Mouse (Mus musculus) frontal cortex, postnatal 14 days (tissue): ENCODE data around the gene Olfr658.

Experiments used
- DNase-seq, 2 experiments: peaks; one replicate each; pipeline ENCODE4 v3.0.0; 2022; ENCODE audit warnings: low spot score in 2 of 2

The Olfr658 gene

DNA sequence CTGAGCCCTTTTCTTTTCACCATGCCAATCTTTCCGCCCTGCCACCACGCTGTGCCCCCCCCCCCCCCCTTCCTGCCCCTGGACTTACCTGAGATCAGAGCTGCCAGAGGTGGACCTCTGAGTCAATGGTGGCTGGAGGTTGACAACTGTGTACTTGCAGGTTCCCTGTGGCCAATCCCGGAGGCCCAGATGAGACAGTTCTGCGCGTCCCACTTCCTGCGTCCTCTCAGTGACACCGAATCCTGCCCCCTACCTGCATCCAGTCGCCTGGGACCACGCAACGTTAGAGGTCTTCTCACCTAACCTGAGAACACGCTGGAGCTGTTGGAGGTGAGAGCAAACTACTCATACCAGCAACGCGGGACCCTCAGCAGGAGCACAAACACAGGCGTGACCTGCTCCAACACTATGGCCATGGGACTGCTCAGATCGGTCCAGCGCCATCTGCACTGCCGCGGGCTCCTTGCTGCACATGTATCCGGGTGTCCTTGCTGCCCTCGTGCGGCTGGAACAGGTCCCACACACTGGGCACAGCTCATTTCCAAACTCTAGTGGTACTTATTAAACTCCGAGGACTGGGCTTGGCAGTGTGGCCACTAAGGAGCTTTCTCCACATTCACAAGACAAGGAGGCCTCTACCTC is at the start of gene Olfr658:
Gene Olfr658, minus strand, starts transcription at position 465 of the 642 bp plus-strand sequence.
- DNase-seq: peak; percentile 5 to 6

DNA sequence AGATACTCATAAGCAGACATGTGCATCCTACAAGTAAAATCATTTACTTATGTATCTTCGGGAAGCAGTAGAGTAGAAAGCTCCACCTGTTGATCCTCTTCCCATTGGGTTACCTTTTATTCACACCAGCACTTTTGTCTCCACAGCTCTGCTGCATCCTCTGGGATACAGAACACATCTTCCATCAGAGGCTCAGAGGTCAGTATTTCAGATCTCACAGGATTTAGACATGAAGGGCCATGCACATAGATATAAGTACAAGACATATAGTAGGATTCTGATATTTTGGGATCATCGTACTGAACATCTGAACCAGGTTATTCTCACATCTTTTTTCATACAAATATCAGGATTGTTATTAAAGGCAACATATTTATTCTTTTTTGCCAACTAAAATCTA is 39.1 kb upstream of the Olfr658 start, which contains the start of gene Olfr661:
Gene Olfr661, plus strand, starts transcription at position 301 of the 400 bp plus-strand sequence.
- DNase-seq: no peak

DNA sequence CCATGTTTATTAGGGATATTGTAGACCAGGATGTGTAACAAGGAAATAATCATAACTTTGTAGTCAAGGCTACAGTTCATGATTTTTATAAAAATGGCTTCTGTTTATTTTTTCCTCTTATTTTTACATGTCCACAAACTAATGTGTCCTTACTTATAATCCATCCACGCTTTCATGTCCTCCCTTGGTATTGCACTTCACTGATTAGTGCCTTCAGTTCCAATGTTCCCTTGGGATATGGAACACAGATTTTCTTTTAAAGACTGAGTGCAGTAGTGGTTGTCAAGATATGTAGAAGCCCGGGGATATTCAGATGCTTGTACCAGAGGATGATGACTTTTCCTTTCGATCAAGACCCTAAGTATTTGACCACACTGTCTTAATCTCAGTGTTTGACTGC is 19.3 kb upstream of the Olfr658 start, which contains the start of gene Olfr659:
Gene Olfr659, plus strand, starts transcription at position 301 of the 400 bp plus-strand sequence.
- no peak for DNase-seq

DNA sequence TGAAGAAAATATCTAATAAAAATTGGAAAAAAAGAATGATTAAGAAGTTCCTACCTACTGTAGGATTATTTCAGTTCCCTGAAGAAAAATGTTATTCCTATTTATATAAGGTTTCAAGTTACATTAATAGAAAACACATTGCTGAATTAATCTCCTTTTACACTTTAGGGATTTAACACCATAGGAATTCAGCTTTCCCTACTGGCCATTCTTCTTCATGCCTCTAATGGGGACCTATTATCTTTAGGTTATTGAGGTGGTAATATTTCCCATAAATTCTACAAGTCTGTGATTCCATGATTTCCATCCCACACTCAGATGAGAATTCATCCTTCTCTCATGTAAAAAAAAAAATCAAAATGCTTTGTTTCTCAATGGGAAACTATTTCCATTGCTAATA is 22.6 kb downstream of the Olfr658 start, which contains the start of gene Olfr657:
Gene Olfr657, plus strand, starts transcription at position 301 of the 400 bp plus-strand sequence.
- DNase-seq: no peak

DNA sequence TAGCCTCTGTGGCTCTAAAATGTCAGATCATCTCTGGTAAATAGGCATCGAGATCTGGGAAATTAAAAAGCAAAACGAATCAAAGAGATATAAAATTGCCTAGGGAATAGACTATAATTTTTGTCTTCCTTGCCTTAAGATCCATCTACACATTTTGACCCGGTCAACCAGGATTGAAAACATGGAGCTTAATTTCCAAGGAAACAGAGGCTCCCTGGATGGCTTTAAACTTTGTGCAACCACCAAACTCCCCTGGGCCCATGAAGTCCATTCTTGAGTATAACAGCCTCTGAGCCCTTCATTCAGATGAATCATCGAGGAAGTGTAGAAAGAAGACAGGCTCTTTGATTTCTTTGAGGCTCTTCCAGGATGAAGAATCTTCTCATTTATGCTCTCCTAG is 33.5 kb downstream of the Olfr658 start, which contains the start of gene Olfr656:
Gene Olfr656, plus strand, starts transcription at position 301 of the 400 bp plus-strand sequence.
- no peak for DNase-seq

DNA sequence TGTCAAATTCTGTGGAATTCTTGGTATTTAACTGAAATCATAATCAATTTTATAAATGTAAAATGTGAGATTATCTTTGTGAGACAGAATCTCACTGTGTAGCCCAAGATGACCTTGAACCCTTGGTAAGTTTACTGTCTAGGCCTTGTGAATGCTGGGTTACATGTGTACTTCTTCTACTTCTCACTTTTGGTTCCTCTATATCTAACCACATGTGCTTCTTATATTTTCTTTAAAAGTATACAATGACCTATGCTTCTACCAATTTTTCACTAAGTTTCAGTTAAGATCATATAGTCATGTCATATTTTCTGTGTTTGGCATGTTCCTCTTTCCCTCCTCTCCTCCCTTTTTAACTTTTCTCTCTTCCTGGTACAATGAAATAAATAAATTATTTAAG is 42.4 kb downstream of the Olfr658 start:
- no peak for DNase-seq

DNA sequence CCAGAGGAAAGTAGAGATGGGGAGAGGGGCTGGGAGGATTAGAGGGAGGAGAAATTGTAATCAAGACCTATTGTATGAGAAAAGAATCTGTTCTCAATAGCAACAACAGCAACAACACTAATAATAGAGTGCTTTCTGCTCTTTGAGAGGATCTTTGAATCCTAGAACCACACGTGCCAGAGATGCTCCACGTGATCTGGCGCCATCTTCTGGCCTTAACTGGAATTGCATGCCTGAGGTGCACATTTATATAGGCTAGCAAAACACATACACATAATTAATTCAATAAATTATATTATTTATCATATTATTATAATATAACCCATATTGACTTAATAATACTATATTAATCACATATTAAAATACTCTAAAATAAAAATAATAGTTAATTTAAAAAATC is 43.9 kb downstream of the Olfr658 start:
- DNase-seq: no peak

DNA sequence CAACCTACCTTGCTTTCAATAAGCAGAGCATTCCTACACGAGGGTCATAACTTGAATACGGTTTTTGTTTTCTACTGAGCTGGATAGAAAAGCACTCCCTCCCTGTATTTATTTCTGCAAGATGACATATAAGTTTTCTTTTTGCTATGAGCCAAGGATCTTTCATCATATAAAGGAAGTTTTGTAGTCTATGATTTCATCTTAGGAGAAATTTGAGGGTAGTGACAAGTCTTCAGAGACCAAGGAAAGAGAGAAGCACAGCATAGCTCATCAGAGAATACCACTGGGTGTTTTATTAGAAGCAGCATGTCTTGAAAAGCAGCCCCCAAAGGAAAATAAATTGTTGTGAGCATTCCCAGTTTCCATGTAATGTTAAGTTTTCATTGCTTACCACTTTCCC is 45.4 kb downstream of the Olfr658 start, which contains the start of gene Olfr655:
Gene Olfr655, minus strand, starts transcription at position 101 of the 400 bp plus-strand sequence.
- DNase-seq: no peak
